ENCODE assay signal across 26 mouse cellular contexts in the genomic region with DNA sequence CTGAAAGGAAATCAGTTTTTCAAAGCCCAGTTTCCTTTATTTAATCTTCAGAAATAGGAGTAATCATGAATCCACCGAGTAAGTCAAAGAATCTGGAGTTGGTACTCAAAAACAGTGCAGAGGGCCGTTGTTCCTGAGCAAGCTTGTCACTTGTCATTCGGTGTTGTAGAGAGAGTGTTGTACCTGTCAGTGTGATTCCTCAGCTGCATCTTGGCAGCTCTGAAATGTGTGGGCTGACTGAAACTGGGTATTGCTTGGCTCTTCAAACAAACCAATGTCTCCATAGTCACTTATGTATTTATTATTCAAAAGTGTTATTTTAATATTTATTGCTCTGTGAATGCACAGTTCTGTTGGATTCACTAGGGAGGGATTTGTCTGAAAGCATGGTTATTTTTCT. TPM values are rescaled to one million over a fixed set of nuclear protein-coding genes. Genes with fewer than 3 reads are reported as not detected.
DNase-seq lines count a peak whose midpoint lies in the region; ATAC-seq and TF ChIP-seq lines count a peak whose summit lies in the region.
"Had no signal": no experiment of that assay in that cellular context is flagged by ENCODE, and none has a peak within 500 bp of the region (broad histone marks: within the 10 kb centered on the region; RNA-seq: fewer than 3 reads in every experiment).

No protein-coding gene starts in this region.

- H3K27me3 ChIP-seq in heart, embryonic 13.5 days (replicated peaks), result no peaks in the 10 kb centered on the region
- no peaks in the 10 kb centered on the region for H3K27me3 ChIP-seq in heart, embryonic 10.5 days (ENCODE audit: insufficient read depth, poor library complexity, severe bottlenecking)
- H3K27me3 ChIP-seq in hindbrain, embryonic 15.5 days, result no peaks in the 10 kb centered on the region
- H3K27me3 ChIP-seq in hindbrain, embryonic 10.5 days (ENCODE audit: insufficient read depth, poor library complexity, severe bottlenecking), result no peaks in the 10 kb centered on the region
- no peaks in the 10 kb centered on the region for H3K27me3 ChIP-seq in intestine, postnatal 0 days (replicated peaks; ENCODE audit: control insufficient read depth, insufficient read depth, low read length)
- H3K27me3 ChIP-seq: neural tube, embryonic 12.5 days had no signal

- peaks cover 66% of the 10 kb centered on the region for H3K36me3 ChIP-seq in heart, embryonic 13.5 days
- H3K36me3 ChIP-seq in heart, embryonic 10.5 days, result peaks cover 46% of the 10 kb centered on the region
- H3K36me3 ChIP-seq in hindbrain, embryonic 15.5 days, result peaks cover 28% of the 10 kb centered on the region
- H3K36me3 ChIP-seq in hindbrain, embryonic 10.5 days, result peaks cover 77% of the 10 kb centered on the region
- peaks cover 24% of the 10 kb centered on the region for H3K36me3 ChIP-seq in intestine, postnatal 0 days (ENCODE audit: control insufficient read depth, insufficient read depth)

- H3K4me3 ChIP-seq in heart, embryonic 13.5 days, result no peak overlapping the region
- no peak overlapping the region for H3K4me3 ChIP-seq in heart, embryonic 10.5 days
- H3K4me3 ChIP-seq in hindbrain, embryonic 15.5 days, result no peak overlapping the region
- H3K4me3 ChIP-seq in hindbrain, embryonic 10.5 days, result no peak overlapping the region
- H3K4me3 ChIP-seq in intestine, postnatal 0 days (ENCODE audit: low read depth, low read length), result no peak overlapping the region
- H3K4me3 ChIP-seq: neural tube, embryonic 12.5 days had no signal

- TF ChIP-seq POLR2A in brain, embryonic 14.5 days (IDR thresholded peaks at IDR 0.05; ENCODE audit: borderline replicate concordance, extremely low read depth, insufficient read depth, insufficient read length, poor library complexity, severe bottlenecking), result no peak

- peaks cover 40% of the 10 kb centered on the region for H3K4me1 ChIP-seq in heart, embryonic 13.5 days
- H3K4me1 ChIP-seq in heart, embryonic 10.5 days, result peaks cover 37% of the 10 kb centered on the region
- H3K4me1 ChIP-seq in hindbrain, embryonic 15.5 days (replicated peaks), result peaks cover 8% of the 10 kb centered on the region; the same call in 1 of the 2 replicates
- peaks cover 9% of the 10 kb centered on the region; the same call in 1 of the 2 replicates for H3K4me1 ChIP-seq in hindbrain, embryonic 10.5 days (replicated peaks)
- no peaks in the 10 kb centered on the region for H3K4me1 ChIP-seq in intestine, postnatal 0 days (replicated peaks; ENCODE audit: control insufficient read depth, insufficient read depth, low read length)

- no peaks in the 10 kb centered on the region for H3K9me3 ChIP-seq in heart, embryonic 13.5 days
- H3K9me3 ChIP-seq in heart, embryonic 10.5 days, result no peaks in the 10 kb centered on the region
- no peaks in the 10 kb centered on the region for H3K9me3 ChIP-seq in hindbrain, embryonic 15.5 days
- H3K9me3 ChIP-seq in hindbrain, embryonic 10.5 days, result no peaks in the 10 kb centered on the region
- H3K9me3 ChIP-seq in intestine, postnatal 0 days (ENCODE audit: control insufficient read depth), result no peaks in the 10 kb centered on the region
- H3K9me3 ChIP-seq: neural tube, embryonic 12.5 days had no signal

- TF ChIP-seq CTCF in brain, embryonic 14.5 days (IDR thresholded peaks at IDR 0.05; ENCODE audit: borderline replicate concordance, extremely low read depth, insufficient read depth, insufficient read length), result no peak
- TF ChIP-seq CTCF in intestine, postnatal 0 days (IDR thresholded peaks at IDR 0.05; ENCODE audit: low read depth), result no peak

- 55% methylated on average over 3 of the region's 3 CpGs for whole genome bisulfite sequencing in heart, embryonic 13.5 days
- WGBS in heart, embryonic 10.5 days, result 48% methylated on average over 3 of the region's 3 CpGs
- WGBS in hindbrain, embryonic 15.5 days, result 81% methylated on average over 3 of the region's 3 CpGs
- 81% methylated on average over 3 of the region's 3 CpGs for WGBS in hindbrain, embryonic 10.5 days
- 89% methylated on average over 3 of the region's 3 CpGs for WGBS in intestine, postnatal 0 days

- H3K9ac ChIP-seq in heart, embryonic 13.5 days, result peak overlapping the region; percentile 37; the same call in 1 of the 2 replicates
- H3K9ac ChIP-seq in hindbrain, embryonic 15.5 days, result no peak overlapping the region
- no peak overlapping the region for H3K9ac ChIP-seq in intestine, postnatal 0 days (ENCODE audit: low read depth, low read length)
- H3K9ac ChIP-seq: neural tube, embryonic 12.5 days had no signal

- DNase-seq in heart, embryonic 10.5 days (ENCODE audit: low spot score), result no peak
- no peak for DNase-seq in hindbrain, embryonic 10.5 days (ENCODE audit: low spot score)
- peak; percentile 56 for DNase-seq in brain, adult 2 months (ENCODE audit: low read depth, low spot score)
- peak; percentile 12 for DNase-seq in brain, embryonic 14.5 days (ENCODE audit: low read depth)
- DNase-seq: adrenal gland, adult 2 months; cerebellum, adult 18-20 months; cerebellum, postnatal 14 days; gastrocnemius, postnatal 10 days; heart, postnatal 36 days; kidney, adult 2 months; lung, postnatal 4 days; right cerebral cortex, postnatal 4 days; thymus, postnatal 25 days had no signal

- ATAC-seq in heart, embryonic 13.5 days (ENCODE audit: extremely low read depth, insufficient number of reproducible peaks, low FRiP score, low TSS enrichment), result no peak
- no peak for ATAC-seq in hindbrain, embryonic 15.5 days (ENCODE audit: low FRiP score, low read depth)
- no peak for ATAC-seq in intestine, postnatal 0 days
- ATAC-seq: inflammation-experienced regulatory T-cells, adult 6 months had no signal

- peak overlapping the region; percentile 63 for H3K27ac ChIP-seq in heart, embryonic 13.5 days (replicated peaks)
- H3K27ac ChIP-seq in heart, embryonic 10.5 days, result no peak overlapping the region
- peak overlapping the region; percentile 37 for H3K27ac ChIP-seq in hindbrain, embryonic 15.5 days (replicated peaks)
- H3K27ac ChIP-seq in hindbrain, embryonic 10.5 days, result no peak overlapping the region
- no peak overlapping the region for H3K27ac ChIP-seq in intestine, postnatal 0 days (ENCODE audit: low read depth, low read length)
- H3K27ac ChIP-seq: kidney, postnatal 0 days; neural tube, embryonic 12.5 days had no signal

- no peak overlapping the region for H3K4me2 ChIP-seq in heart, embryonic 13.5 days
- no peak overlapping the region for H3K4me2 ChIP-seq in hindbrain, embryonic 15.5 days
- H3K4me2 ChIP-seq in intestine, postnatal 0 days (replicated peaks; ENCODE audit: low read depth), result no peak overlapping the region
- H3K4me2 ChIP-seq: neural tube, embryonic 12.5 days had no signal

RNA-seq across cellular contexts. Expression of gene Guca2a, which starts 10.6 kb away (rescaled TPM):
- polyA plus RNA-seq in heart, embryonic 13.5 days (2015; fragmentation: Nextera tagmentation; extraction: Ambion mirVana), result not detected in 2 replicates
- polyA plus RNA-seq in heart, embryonic 10.5 days (2016; fragmentation: Nextera tagmentation; extraction: Ambion mirVana), result 0.26 TPM in 1 of 2 replicates, not detected in the other
- not detected in 2 replicates for polyA plus RNA-seq in hindbrain, embryonic 15.5 days (2015; fragmentation: Nextera tagmentation; extraction: Ambion mirVana)
- not detected in 2 replicates for polyA plus RNA-seq in hindbrain, embryonic 10.5 days (2016; fragmentation: Nextera tagmentation; extraction: Ambion mirVana)
- polyA plus RNA-seq in brain, embryonic 14.5 days (2012; rRNA removed), result 0.16 TPM in 1 of 2 replicates, not detected in the other
- 1,981 and 2,155 TPM in 2 replicates for polyA plus RNA-seq in intestine, postnatal 0 days (2015; fragmentation: Nextera tagmentation; extraction: Ambion mirVana)
- polyA plus RNA-seq: adrenal gland, adult 2 months; embryonic facial prominence, embryonic 11.5 days; forebrain, embryonic 14.5 days; inflammation-experienced regulatory T-cells, adult 6 months; limb, embryonic 11.5 days; neural tube, embryonic 12.5 days; stomach, embryonic 14.5 days had no signal

RNA-seq across cellular contexts. Expression of gene Guca2b, which starts 31.9 kb away (rescaled TPM):
- polyA plus RNA-seq in heart, embryonic 13.5 days (2015; fragmentation: Nextera tagmentation; extraction: Ambion mirVana), result not detected in 2 replicates
- polyA plus RNA-seq in heart, embryonic 10.5 days (2016; fragmentation: Nextera tagmentation; extraction: Ambion mirVana), result not detected in 2 replicates
- polyA plus RNA-seq in hindbrain, embryonic 15.5 days (2015; fragmentation: Nextera tagmentation; extraction: Ambion mirVana), result not detected in 2 replicates
- polyA plus RNA-seq in hindbrain, embryonic 10.5 days (2016; fragmentation: Nextera tagmentation; extraction: Ambion mirVana), result not detected in 2 replicates
- 2.5 TPM in 1 of 2 replicates, not detected in the other for polyA plus RNA-seq in brain, embryonic 14.5 days (2012; rRNA removed)
- 1,738 and 1,809 TPM in 2 replicates for polyA plus RNA-seq in intestine, postnatal 0 days (2015; fragmentation: Nextera tagmentation; extraction: Ambion mirVana)
- polyA plus RNA-seq: adrenal gland, adult 2 months; C2C12; embryonic facial prominence, embryonic 11.5 days; forebrain, embryonic 14.5 days; inflammation-experienced regulatory T-cells, adult 6 months; limb, embryonic 11.5 days; liver, adult 2 months; lung, embryonic 16.5 days; neural tube, embryonic 12.5 days; stomach, embryonic 14.5 days had no signal

Comparison
In these comparisons a context has a peak if more than half of its experiments do, and no peak if none do; other contexts are left out.
1. H3K27ac ChIP-seq: peak in heart, embryonic 13.5 days (single experiment) and hindbrain, embryonic 15.5 days (single experiment); none in heart, embryonic 10.5 days (single experiment), hindbrain, embryonic 10.5 days (single experiment) and intestine, postnatal 0 days (single experiment).
2. DNase-seq: peak in brain, adult 2 months (single experiment) and brain, embryonic 14.5 days (single experiment); none in heart, embryonic 10.5 days (single experiment) and hindbrain, embryonic 10.5 days (single experiment).
3. RNA of gene Guca2a, which starts 10.6 kb away (polyA plus RNA-seq): 1,981 to 2,155 TPM in intestine, postnatal 0 days; 0.16 TPM in brain, embryonic 14.5 days, not detected in heart, embryonic 13.5 days, 0.26 TPM in heart, embryonic 10.5 days, not detected in hindbrain, embryonic 15.5 days and not detected in hindbrain, embryonic 10.5 days; every median in the first group is over 1,000 times any median in the second.
4. RNA of gene Guca2b, which starts 31.9 kb away (polyA plus RNA-seq): 1,738 to 1,809 TPM in intestine, postnatal 0 days; 2.5 TPM in brain, embryonic 14.5 days, not detected in heart, embryonic 10.5 days, not detected in heart, embryonic 13.5 days, not detected in hindbrain, embryonic 15.5 days and not detected in hindbrain, embryonic 10.5 days; every median in the first group is over 100 times any median in the second.